Mouse (Mus musculus) bone marrow macrophage, adult 2 months (primary cell): ENCODE data around the gene Aldh8a1.

Experiments
- CTCF ChIP-seq: IDR thresholded peaks from 2 replicates; pipeline ENCODE4 v1.5.1; 2012; ENCODE audit warnings: low read depth, mild to moderate bottlenecking, low read length, moderate library complexity
- POLR2A ChIP-seq: IDR thresholded peaks from 2 replicates; pipeline ENCODE4 v1.6.1; 2012; ENCODE audit warnings: mild to moderate bottlenecking, low read depth, low read length, borderline replicate concordance

DNA sequence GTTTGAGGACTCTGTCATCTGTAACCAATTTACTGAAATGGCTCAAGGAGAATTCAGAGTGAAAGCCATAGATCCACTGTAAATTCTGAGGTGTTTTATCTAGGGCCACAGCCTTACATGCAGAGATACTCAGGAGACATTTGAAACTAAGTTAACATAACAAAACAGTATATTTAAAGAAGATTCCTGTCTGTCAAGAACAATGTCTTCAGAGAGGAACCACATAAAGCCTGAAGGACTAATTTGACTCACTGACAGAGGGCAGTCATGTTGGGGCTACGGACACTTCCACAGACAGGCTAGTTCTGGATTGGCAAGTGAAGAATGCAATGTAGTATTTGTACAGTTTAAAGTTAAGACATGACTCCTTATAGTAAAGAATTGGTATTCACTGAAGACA, 62.2 kb downstream of the Aldh8a1 start:
- TF ChIP-seq CTCF, result no peak
- TF ChIP-seq POLR2A, result no peak
